Mouse (Mus musculus) leukemia stem cell, adult 10-12 weeks (primary cell): ENCODE results near the gene Gzmm. TPM values are rescaled to one million over a fixed set of nuclear protein-coding genes. Genes with fewer than 3 reads are reported as not detected.

Experiments
- polyA plus RNA-seq: library from polyadenylated mRNA; stranded (reverse); fragments of >175 nt; gene quantifications from 2 replicates; pipeline ENCODE4 v1.2.3, GENCODE M21; 2012; ENCODE audit warnings: low replicate concordance

The Gzmm gene
- polyA plus RNA-seq: 0.73 and 5.0 TPM in 2 replicates

GRCm38 (mm10) chr10:79688720-79689119 is at the start of gene Gzmm:
Gene Gzmm (plus strand): TSS chr10:79689020.

GRCm38 (mm10) chr10:79645711-79646110 is 43.1 kb upstream of the Gzmm start, which contains the start of gene Odf3l2:
Gene Odf3l2 (minus strand): TSS chr10:79645738.

GRCm38 (mm10) chr10:79664131-79664665 is 24.6 kb upstream of the Gzmm start, which contains the start of gene Madcam1:
Gene Madcam1 (plus strand): TSS chr10:79664559.

GRCm38 (mm10) chr10:79668771-79669575 is 19.8 kb upstream of the Gzmm start, which contains the start of gene Tpgs1:
Gene Tpgs1 (plus strand): TSS chr10:79669369.

DNA sequence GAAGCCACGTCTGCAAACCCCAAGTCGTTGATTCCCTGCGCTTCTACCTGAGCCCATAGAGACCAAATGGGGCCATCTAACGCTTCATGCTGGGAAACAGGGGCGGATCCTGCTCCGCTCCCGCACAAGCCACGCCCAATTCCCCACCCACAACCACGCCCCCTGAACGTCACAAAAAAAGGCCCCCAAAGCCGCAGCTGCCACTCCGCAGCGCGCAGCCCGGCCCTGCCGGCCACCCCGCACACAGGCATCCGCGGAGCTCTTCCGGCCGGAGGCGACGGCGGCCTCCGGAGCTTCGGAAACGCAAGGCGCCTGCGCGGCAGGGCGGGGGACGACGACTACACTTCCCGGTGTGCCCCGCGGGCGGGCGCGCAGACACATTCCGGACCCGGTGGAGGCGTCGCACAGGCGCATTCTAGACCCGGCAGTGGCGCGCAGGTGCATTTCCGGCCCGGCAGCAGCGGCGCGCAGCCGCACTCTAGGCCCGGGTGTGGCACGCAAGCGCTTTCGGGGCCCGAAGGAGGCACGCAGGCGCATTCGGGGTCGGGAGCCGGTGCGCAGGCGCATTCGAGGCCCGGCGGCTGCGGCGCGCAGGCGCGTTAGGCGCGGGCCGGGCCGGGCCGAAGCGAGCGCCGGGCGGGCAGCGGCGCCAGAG is 7.1 kb upstream of the Gzmm start, which contains the start of gene Cdc34:
TSS of gene Cdc34 (plus strand) at position 605 of the 655 bp plus-strand sequence.

GRCm38 (mm10) chr10:79704065-79704969 is 15.5 kb downstream of the Gzmm start, which contains the start of gene Bsg:
Gene Bsg (plus strand): TSS chr10:79704491.

GRCm38 (mm10) chr10:79716254-79716987 is 27.6 kb downstream of the Gzmm start, which contains the start of gene Hcn2:
Gene Hcn2 (plus strand): TSS chr10:79716634.

Other genes with a start within 250 kb of the Gzmm start
- gene Vmn2r83, start 220.3 kb upstream of the Gzmm start, polyA plus RNA-seq: not detected in 2 replicates
- gene Plpp2, start 155.2 kb upstream of the Gzmm start, polyA plus RNA-seq: 13.2 and 27.3 TPM in 2 replicates
- 82.6 and 91.5 TPM in 2 replicates for gene Mier2, start 133.8 kb upstream of the Gzmm start, polyA plus RNA-seq
- gene Theg, start 101.7 kb upstream of the Gzmm start, polyA plus RNA-seq: not detected in 2 replicates
- gene C2cd4c, start 75.0 kb upstream of the Gzmm start, polyA plus RNA-seq: 0.02 TPM in 1 of 2 replicates, not detected in the other
- 0.07 and 0.15 TPM in 2 replicates for gene Shc2, start 51.1 kb upstream of the Gzmm start, polyA plus RNA-seq
- not detected in 2 replicates for gene Odf3l2, start 43.3 kb upstream of the Gzmm start, polyA plus RNA-seq
- 1.2 and 4.1 TPM in 2 replicates for gene Madcam1, start 24.5 kb upstream of the Gzmm start, polyA plus RNA-seq
- 124 and 133 TPM in 2 replicates for gene Tpgs1, start 19.7 kb upstream of the Gzmm start, polyA plus RNA-seq
- 509 and 614 TPM in 2 replicates for gene Cdc34, start 6.8 kb upstream of the Gzmm start, polyA plus RNA-seq
- 1,297 and 3,633 TPM in 2 replicates for gene Bsg, start 15.5 kb downstream of the Gzmm start, polyA plus RNA-seq
- gene Hcn2, start 27.6 kb downstream of the Gzmm start, polyA plus RNA-seq: 3.5 and 7.7 TPM in 2 replicates
- gene Polrmt, start 57.6 kb downstream of the Gzmm start, polyA plus RNA-seq: 55.2 and 56.1 TPM in 2 replicates
- 0.23 TPM in 1 of 2 replicates, not detected in the other for gene Fgf22, start 66.1 kb downstream of the Gzmm start, polyA plus RNA-seq
- gene Rnf126, start 77.9 kb downstream of the Gzmm start, polyA plus RNA-seq: 437 and 591 TPM in 2 replicates
- gene Fstl3, start 88.3 kb downstream of the Gzmm start, polyA plus RNA-seq: 1.4 and 2.5 TPM in 2 replicates
- gene Prss57, start 101.9 kb downstream of the Gzmm start, polyA plus RNA-seq: 0.16 TPM in 1 of 2 replicates, not detected in the other
- gene Palm, start 104.6 kb downstream of the Gzmm start, polyA plus RNA-seq: 6.9 and 13.2 TPM in 2 replicates
- 0.45 TPM in 1 of 2 replicates, not detected in the other for gene Misp, start 132.0 kb downstream of the Gzmm start, polyA plus RNA-seq
- 557 and 1,313 TPM in 2 replicates for gene Ptbp1, start 165.4 kb downstream of the Gzmm start, polyA plus RNA-seq
- gene Prtn3, start 185.5 kb downstream of the Gzmm start, polyA plus RNA-seq: 10.8 and 17.6 TPM in 2 replicates
- 0.51 and 0.96 TPM in 2 replicates for gene Plppr3, start 185.6 kb downstream of the Gzmm start, polyA plus RNA-seq
- 4.2 and 5.4 TPM in 2 replicates for gene Elane, start 197.2 kb downstream of the Gzmm start, polyA plus RNA-seq
- not detected in 2 replicates for gene Cfd, start 201.8 kb downstream of the Gzmm start, polyA plus RNA-seq
- gene Med16, start 219.9 kb downstream of the Gzmm start, polyA plus RNA-seq: 54.4 and 61.9 TPM in 2 replicates
- not detected in 2 replicates for gene Gm26602, start 221.8 kb downstream of the Gzmm start, polyA plus RNA-seq
- gene Kiss1r, start 228.0 kb downstream of the Gzmm start, polyA plus RNA-seq: 0.52 and 0.64 TPM in 2 replicates
- 102 and 146 TPM in 2 replicates for gene R3hdm4, start 232.2 kb downstream of the Gzmm start, polyA plus RNA-seq
- gene Arid3a, start 238.0 kb downstream of the Gzmm start, polyA plus RNA-seq: 59.2 and 117 TPM in 2 replicates